Mouse (Mus musculus): ENCODE measurements around the gene Klf2. TPM values are rescaled to one million over a fixed set of nuclear protein-coding genes. Genes with fewer than 3 reads are reported as not detected.

Klf2 gene
- polyA plus RNA-seq, 1 experiment: 44.7 TPM

GRCm38 (mm10) chr8:72319397-72319796 lies 564 bp downstream of the Klf2 start:
- Histone ChIP-seq H3K36me3 (ENCODE audit: control insufficient read depth, insufficient read depth, low read length, poor library complexity, severe bottlenecking) (peaks cover 33% of the 10 kb centered on the region), H3K4me3 (ENCODE audit: low read depth, low read length) (peak overlapping the region; percentile 78), H3K27ac (ENCODE audit: insufficient read depth, low read length) (0 out of 2 replicates have a peak overlapping the region, but pooled peaks have one; percentile 3), H3K4me1 (ENCODE audit: control insufficient read depth, insufficient read depth, low read length) (peaks cover 10% of the 10 kb centered on the region), H3K27me3 (ENCODE audit: control insufficient read depth, insufficient read depth, low read length, poor library complexity, severe bottlenecking) (no peaks in the 10 kb centered on the region), H3K9ac (ENCODE audit: low read depth, poor library complexity, severe bottlenecking) (peak overlapping the region; percentile 97), H3K9me3 (replicated peaks; ENCODE audit: control insufficient read depth, insufficient read depth, low read length, poor library complexity, severe bottlenecking) (no peaks in the 10 kb centered on the region)
- TF ChIP-seq CTCF (IDR thresholded peaks at IDR 0.05; ENCODE audit: low read depth, low read length) (no peak), POLR2A (IDR thresholded peaks at IDR 0.05; ENCODE audit: insufficient read depth, low read length) (no peak), EP300 (IDR thresholded peaks at IDR 0.05; ENCODE audit: insufficient read depth, low read depth, low read length) (no peak)

GRCm38 (mm10) chr8:72319921-72320802 lies 1.3 kb downstream of the Klf2 start:
- Histone ChIP-seq H3K4me3 (ENCODE audit: low read depth, low read length) (peak overlapping the region; percentile 78), H3K9me3 (replicated peaks; ENCODE audit: control insufficient read depth, insufficient read depth, low read length, poor library complexity, severe bottlenecking) (no peaks in the 10 kb centered on the region), H3K4me1 (ENCODE audit: control insufficient read depth, insufficient read depth, low read length) (peaks cover 10% of the 10 kb centered on the region), H3K9ac (ENCODE audit: low read depth, poor library complexity, severe bottlenecking) (peak overlapping the region; percentile 97), H3K36me3 (ENCODE audit: control insufficient read depth, insufficient read depth, low read length, poor library complexity, severe bottlenecking) (peaks cover 33% of the 10 kb centered on the region), H3K27me3 (ENCODE audit: control insufficient read depth, insufficient read depth, low read length, poor library complexity, severe bottlenecking) (no peaks in the 10 kb centered on the region), H3K27ac (ENCODE audit: insufficient read depth, low read length) (0 out of 2 replicates have a peak overlapping the region, but pooled peaks have one; percentile 2)
- TF ChIP-seq POLR2A (IDR thresholded peaks at IDR 0.05; ENCODE audit: insufficient read depth, low read length) (no peak), EP300 (IDR thresholded peaks at IDR 0.05; ENCODE audit: insufficient read depth, low read depth, low read length) (no peak), CTCF (IDR thresholded peaks at IDR 0.05; ENCODE audit: low read depth, low read length) (no peak)

GRCm38 (mm10) chr8:72320803-72321583 lies 2.2 kb downstream of the Klf2 start:
- peak overlapping the region; percentile 75; the same call in 1 of the 2 replicates for H3K27ac ChIP-seq (ENCODE audit: insufficient read depth, low read length)
- no peak for TF ChIP-seq CTCF (IDR thresholded peaks at IDR 0.05; ENCODE audit: low read depth, low read length)
- TF ChIP-seq EP300 (IDR thresholded peaks at IDR 0.05; ENCODE audit: insufficient read depth, low read depth, low read length): no peak
- TF ChIP-seq POLR2A (IDR thresholded peaks at IDR 0.05; ENCODE audit: insufficient read depth, low read length): no peak
- no peaks in the 10 kb centered on the region for H3K27me3 ChIP-seq (ENCODE audit: control insufficient read depth, insufficient read depth, low read length, poor library complexity, severe bottlenecking)
- H3K9me3 ChIP-seq (replicated peaks; ENCODE audit: control insufficient read depth, insufficient read depth, low read length, poor library complexity, severe bottlenecking): no peaks in the 10 kb centered on the region
- H3K36me3 ChIP-seq (ENCODE audit: control insufficient read depth, insufficient read depth, low read length, poor library complexity, severe bottlenecking): peaks cover 33% of the 10 kb centered on the region
- H3K9ac ChIP-seq (ENCODE audit: low read depth, poor library complexity, severe bottlenecking): peak overlapping the region; percentile 97
- peaks cover 10% of the 10 kb centered on the region for H3K4me1 ChIP-seq (ENCODE audit: control insufficient read depth, insufficient read depth, low read length)
- H3K4me3 ChIP-seq (ENCODE audit: low read depth, low read length): peak overlapping the region; percentile 78

- Histone ChIP-seq H3K4me3 (ENCODE audit: low read depth, low read length) (peak overlapping the region; percentile 74), H3K27ac (ENCODE audit: insufficient read depth, low read length) (peak overlapping the region; percentile 75), H3K9ac (ENCODE audit: low read depth, poor library complexity, severe bottlenecking) (peak overlapping the region; percentile 97), H3K36me3 (ENCODE audit: control insufficient read depth, insufficient read depth, low read length, poor library complexity, severe bottlenecking) (peaks cover 33% of the 10 kb centered on the region), H3K9me3 (replicated peaks; ENCODE audit: control insufficient read depth, insufficient read depth, low read length, poor library complexity, severe bottlenecking) (no peaks in the 10 kb centered on the region), H3K27me3 (ENCODE audit: control insufficient read depth, insufficient read depth, low read length, poor library complexity, severe bottlenecking) (no peaks in the 10 kb centered on the region), H3K4me1 (ENCODE audit: control insufficient read depth, insufficient read depth, low read length) (peaks cover 13% of the 10 kb centered on the region)
- TF ChIP-seq EP300 (IDR thresholded peaks at IDR 0.05; ENCODE audit: insufficient read depth, low read depth, low read length) (no peak), CTCF (IDR thresholded peaks at IDR 0.05; ENCODE audit: low read depth, low read length) (no peak), POLR2A (IDR thresholded peaks at IDR 0.05; ENCODE audit: insufficient read depth, low read length) (no peak)
Measured at GRCm38 (mm10) chr8:72321635-72322441, 3.0 kb downstream of the Klf2 start.

GRCm38 (mm10) chr8:72322471-72322889 lies 3.6 kb downstream of the Klf2 start:
- Histone ChIP-seq H3K36me3 (ENCODE audit: control insufficient read depth, insufficient read depth, low read length, poor library complexity, severe bottlenecking) (peaks cover 33% of the 10 kb centered on the region), H3K4me1 (ENCODE audit: control insufficient read depth, insufficient read depth, low read length) (peaks cover 15% of the 10 kb centered on the region), H3K27me3 (ENCODE audit: control insufficient read depth, insufficient read depth, low read length, poor library complexity, severe bottlenecking) (no peaks in the 10 kb centered on the region), H3K4me3 (ENCODE audit: low read depth, low read length) (peak overlapping the region; percentile 53), H3K9ac (ENCODE audit: low read depth, poor library complexity, severe bottlenecking) (peak overlapping the region; percentile 97), H3K9me3 (replicated peaks; ENCODE audit: control insufficient read depth, insufficient read depth, low read length, poor library complexity, severe bottlenecking) (no peaks in the 10 kb centered on the region), H3K27ac (ENCODE audit: insufficient read depth, low read length) (peak overlapping the region; percentile 75)
- TF ChIP-seq CTCF (IDR thresholded peaks at IDR 0.05; ENCODE audit: low read depth, low read length): no peak
- TF ChIP-seq EP300 (IDR thresholded peaks at IDR 0.05; ENCODE audit: insufficient read depth, low read depth, low read length): no peak
- TF ChIP-seq POLR2A (IDR thresholded peaks at IDR 0.05; ENCODE audit: insufficient read depth, low read length): no peak

All from ES-Bruce4 (cell line).